Mouse (Mus musculus) liver, embryonic 14.5 days (tissue): ENCODE measurements around the gene Adcy3. TPM values are rescaled to one million over a fixed set of nuclear protein-coding genes. Genes with fewer than 3 reads are reported as not detected.
A peak's percentile ranks its signal among the peaks of the same experiment; 100 is the strongest.

Experiments used
- ATAC-seq: fragments of 200-750 bp; cut with Nextera tagmentation; 2 replicates; pipeline ENCODE4 v1.8.0; 2017; ENCODE audit warnings: moderate number of reproducible peaks, mild to moderate bottlenecking, moderate library complexity; ENCODE audit not compliant: insufficient read depth
- DNase-seq, 3 experiments: peaks; one replicate each; pipeline ENCODE4 v3.0.0-alpha.2; 2012 to 2013; ENCODE audit warnings: low read depth in 3 of 3, low spot score in 3 of 3
- H3K27ac ChIP-seq: fragments of 300-500 bp; sonication (generic); 2 replicates; pipeline ENCODE4 v1.5.1; 2014; ENCODE audit warnings: moderate library complexity, mild to moderate bottlenecking, control low read depth, inconsistent platforms
- H3K27me3 ChIP-seq: fragments of 300-500 bp; sonication (generic); 2 replicates; pipeline ENCODE4 v1.6.1; 2014; ENCODE audit warnings: mild to moderate bottlenecking, low read length, moderate library complexity; ENCODE audit not compliant: control insufficient read depth, insufficient read depth
- H3K36me3 ChIP-seq: fragments of 300-500 bp; sonication (generic); replicated peaks from 2 replicates; pipeline ENCODE4 v1.6.1; 2014; ENCODE audit warnings: low read depth; ENCODE audit not compliant: control insufficient read depth, insufficient read depth
- H3K4me1 ChIP-seq, 2 experiments: fragments of 200-500 bp in 1 of 2; fragments of 300-500 bp in 1 of 2; sonication (generic) in 1 of 2; replicated peaks; 2 replicates each; pipeline ENCODE4 v1.6.1; 2012 to 2014; ENCODE audit warnings: antibody characterized with exemption in 1 of 2, inconsistent platforms in 1 of 2, low read length in 1 of 2; ENCODE audit not compliant: control insufficient read depth in 2 of 2, insufficient read depth in 2 of 2
- H3K4me2 ChIP-seq: fragments of 300-500 bp; sonication (generic); 2 replicates; pipeline ENCODE4 v1.6.1; 2014; ENCODE audit warnings: low read depth, mild to moderate bottlenecking, control low read depth, moderate library complexity
- H3K4me3 ChIP-seq, 2 experiments: fragments of 200-500 bp in 1 of 2; fragments of 300-500 bp in 1 of 2; sonication (generic) in 1 of 2; 2 replicates each; pipeline ENCODE4 v1.5.1; 2012 to 2014; ENCODE audit warnings: low read depth in 2 of 2, low read length in 2 of 2, mild to moderate bottlenecking in 2 of 2, control low read depth in 1 of 2, inconsistent platforms in 1 of 2, moderate library complexity in 1 of 2; ENCODE audit not compliant: insufficient read depth in 1 of 2
- H3K9ac ChIP-seq: fragments of 300-500 bp; sonication (generic); replicated peaks from 2 replicates; pipeline ENCODE4 v1.6.1; 2014; ENCODE audit warnings: mild to moderate bottlenecking, control low read depth, moderate library complexity
- H3K9me3 ChIP-seq: fragments of 300-500 bp; sonication (generic); 2 replicates; pipeline ENCODE4 v1.6.1; 2016; ENCODE audit warnings: low read length, mixed read lengths; ENCODE audit not compliant: control insufficient read depth
- CTCF ChIP-seq: IDR thresholded peaks from 2 replicates; pipeline ENCODE4 v1.5.1; 2016; ENCODE audit warnings: antibody characterized with exemption, low read depth, control low read depth
- EP300 ChIP-seq: IDR thresholded peaks from 2 replicates; pipeline ENCODE4 v1.6.1; 2016; ENCODE audit warnings: antibody characterized with exemption, low read depth
- WGBS: fragments of 180-500 bp; shearing (Covaris S2); extraction: QIAGEN DNeasy Blood & Tissue Kit; methylation state at CpG from one replicate; pipeline ENCODE4 v1.1.7; 2014; ENCODE audit not compliant: insufficient replicate concordance; 5-methylcytosine and 5-hydroxymethylcytosine counted together
- polyA plus RNA-seq, 2 experiments: library from polyadenylated mRNA; depleted of rRNA in 1 of 2; stranded (reverse) in 1 of 2; unstranded in 1 of 2; fragments of >200 nt; fragmentation: Nextera tagmentation in 1 of 2; extraction: Ambion mirVana in 1 of 2; gene quantifications; 2 replicates each; pipeline versions ENCODE4 v1.2.1 to v1.2.3; 2012 to 2014

Adcy3 gene
- 0.34 and 0.42 TPM in 2 replicates for polyA plus RNA-seq (2012; rRNA removed)
- polyA plus RNA-seq (2014; fragmentation: Nextera tagmentation; extraction: Ambion mirVana): 0.18 and 0.40 TPM in 2 replicates

DNA sequence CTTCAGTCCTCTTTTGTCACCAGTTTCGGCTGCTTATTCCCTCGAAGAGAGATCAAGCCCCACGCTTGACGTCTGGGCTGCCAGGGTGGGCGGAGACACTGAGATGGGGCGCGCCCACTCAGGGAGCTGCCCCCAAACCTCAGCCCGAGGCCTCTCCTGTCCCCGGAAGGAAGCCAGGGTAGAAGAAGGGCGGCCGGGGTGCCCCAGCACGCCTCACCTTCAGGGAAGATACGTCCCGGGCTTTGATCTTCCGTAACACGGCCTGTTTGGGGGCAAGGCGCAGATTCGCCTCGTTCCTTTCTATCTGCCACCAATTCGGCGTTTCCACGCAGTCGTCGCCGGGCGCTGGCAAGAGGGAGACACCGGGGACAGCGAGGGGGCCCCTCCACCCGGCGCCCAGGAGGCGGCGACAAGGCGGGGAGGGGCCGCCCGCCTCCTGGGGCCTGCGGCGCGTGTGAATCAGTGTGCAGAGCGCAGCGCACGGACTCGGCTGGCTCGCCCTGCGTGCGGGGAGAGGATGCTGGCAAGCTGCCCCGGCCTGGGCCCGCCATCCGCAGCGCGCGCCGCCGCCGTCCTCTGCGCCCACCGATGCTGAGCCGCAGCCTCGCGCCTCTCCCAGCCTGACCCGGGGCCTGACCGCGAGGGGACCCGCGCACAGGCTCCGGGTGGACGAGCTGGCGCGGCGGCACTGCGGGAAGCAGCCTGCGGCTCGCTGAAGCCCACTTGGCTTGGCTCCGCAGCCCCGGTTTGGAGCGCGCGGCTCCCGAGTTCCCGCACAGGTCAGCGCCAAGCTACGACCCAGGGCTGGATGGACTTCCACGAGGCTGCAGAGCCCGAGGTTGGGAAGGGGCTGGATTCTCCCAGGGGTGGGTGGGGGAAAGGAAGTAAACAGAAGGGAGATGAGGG, at the start of gene Adcy3:
Adcy3 (plus strand) TSS at position 163 of the 906 bp plus-strand sequence.
- TF ChIP-seq CTCF (no peak), EP300 (no peak)
- Histone ChIP-seq H3K4me1 (no peaks in the 10 kb centered on the region), H3K4me2 (peak within 1 kb of the TSS; percentile 51), H3K27me3 (peaks cover 11% of the 10 kb centered on the region), H3K9ac (no peak within 1 kb of the TSS), H3K9me3 (no peaks in the 10 kb centered on the region), H3K4me3 (peak within 1 kb of the TSS; percentile 29 to 41), H3K36me3 (no peaks in the 10 kb centered on the region), H3K27ac (no peak within 1 kb of the TSS)
- 1% methylated on average over 81 of the region's 83 CpGs for WGBS
- ATAC-seq (no peak), DNase-seq (no peak)

DNA sequence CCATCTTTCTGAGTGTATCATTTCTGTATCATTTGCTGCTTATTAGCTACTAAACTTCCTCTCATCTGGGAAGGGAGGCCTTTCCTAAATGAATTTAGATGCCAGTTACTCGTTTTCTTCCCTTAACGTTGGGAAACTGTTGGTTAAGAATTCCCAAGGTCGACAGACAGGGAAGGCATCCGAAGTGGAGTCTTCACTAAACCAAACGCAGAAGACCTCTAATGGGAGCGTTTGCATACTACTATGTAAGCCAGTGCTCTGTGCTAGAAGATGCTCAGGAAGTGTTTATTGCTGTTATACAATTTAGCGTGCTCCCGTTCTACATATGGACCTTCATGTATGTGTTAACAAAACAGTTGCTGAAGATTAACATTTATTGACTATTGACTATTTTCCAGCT, 49.5 kb upstream of the Adcy3 start:
- H3K9me3 ChIP-seq: no peaks in the 10 kb centered on the region
- no peaks in the 10 kb centered on the region for H3K27me3 ChIP-seq
- no peak overlapping the region for H3K27ac ChIP-seq
- no peak overlapping the region for H3K9ac ChIP-seq
- 62% methylated on average over 8 of the region's 8 CpGs for WGBS
- no peak for TF ChIP-seq EP300
- peak overlapping the region; percentile 84 for H3K4me2 ChIP-seq
- H3K36me3 ChIP-seq: no peaks in the 10 kb centered on the region
- H3K4me3 ChIP-seq: peak overlapping the region in 1 of 2 experiments; percentile 64; a peak in 2 of 4 replicates
- H3K4me1 ChIP-seq: peaks cover 0 to 2% of the 10 kb centered on the region in 2 experiments; a peak in 3 of 4 replicates
- no peak for ATAC-seq
- no peak for DNase-seq

GRCm38 (mm10) chr12:4107383-4107782, 25.5 kb upstream of the Adcy3 start:
- TF ChIP-seq CTCF: peak; percentile 85
- no peak for TF ChIP-seq EP300
- Histone ChIP-seq H3K27me3 (no peaks in the 10 kb centered on the region), H3K9me3 (no peaks in the 10 kb centered on the region), H3K4me1 (no peaks in the 10 kb centered on the region), H3K4me3 (no peak overlapping the region), H3K27ac (no peak overlapping the region), H3K4me2 (no peak overlapping the region), H3K36me3 (no peaks in the 10 kb centered on the region; the same call in 1 of the 2 replicates), H3K9ac (no peak overlapping the region)
- DNase-seq: peak in 2 of 3 experiments; percentile 4 to 11
- WGBS: 64% methylated on average over 4 of the region's 4 CpGs
- ATAC-seq: no peak

- ATAC-seq (no peak), DNase-seq (no peak)
- no peaks in the 10 kb centered on the region for H3K9me3 ChIP-seq
- H3K27ac ChIP-seq: no peak overlapping the region
- no peak overlapping the region for H3K9ac ChIP-seq
- H3K4me2 ChIP-seq: no peak overlapping the region
- TF ChIP-seq EP300 (no peak), CTCF (no peak)
- no peaks in the 10 kb centered on the region for H3K36me3 ChIP-seq
- 72% methylated on average over 9 of the region's 9 CpGs for WGBS
- no peak overlapping the region for H3K4me3 ChIP-seq
- H3K27me3 ChIP-seq: no peaks in the 10 kb centered on the region
- no peaks in the 10 kb centered on the region for H3K4me1 ChIP-seq
Measured at GRCm38 (mm10) chr12:4116132-4116531, 16.8 kb upstream of the Adcy3 start.

DNA sequence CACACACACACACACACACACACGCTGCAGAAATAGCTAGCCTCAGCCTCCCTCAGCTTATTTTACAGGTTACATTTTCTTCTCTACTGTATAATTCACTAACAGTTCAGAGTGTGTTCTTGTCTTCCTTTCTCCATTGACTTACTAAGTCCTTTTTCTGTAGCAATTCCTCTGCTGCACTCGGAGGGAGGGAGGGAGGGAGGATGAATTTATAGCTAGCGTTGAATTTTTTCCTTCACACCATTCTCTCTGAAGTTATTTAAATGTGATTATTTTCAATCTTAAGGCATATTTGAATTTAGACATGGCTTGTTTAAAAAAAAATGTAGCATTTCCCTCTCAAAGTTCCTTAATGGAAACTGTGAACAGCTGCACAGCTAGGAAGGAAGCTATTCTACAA, 15.8 kb upstream of the Adcy3 start:
- Histone ChIP-seq H3K27ac (no peak overlapping the region), H3K4me2 (no peak overlapping the region), H3K4me3 (no peak overlapping the region), H3K9ac (no peak overlapping the region), H3K36me3 (no peaks in the 10 kb centered on the region), H3K27me3 (no peaks in the 10 kb centered on the region), H3K4me1 (no peaks in the 10 kb centered on the region), H3K9me3 (no peaks in the 10 kb centered on the region)
- ATAC-seq (no peak), DNase-seq (no peak)
- 60% methylated on average over 3 of the region's 3 CpGs for WGBS
- TF ChIP-seq EP300: no peak
- no peak for TF ChIP-seq CTCF
